Mouse (Mus musculus) MEL (cell line): ENCODE results near the gene Cfap157. TPM values are rescaled to one million over a fixed set of nuclear protein-coding genes. Genes with fewer than 3 reads are reported as not detected.

Source experiments
- DNase-seq: peaks from one replicate; pipeline ENCODE4 v3.0.0; 2011; ENCODE audit warnings: low read depth, low spot score
- H3K27ac ChIP-seq: 2 replicates; pipeline ENCODE4 v1.5.1; 2012; ENCODE audit warnings: low read depth, mild to moderate bottlenecking, control low read depth, low read length, moderate library complexity; ENCODE audit not compliant: control insufficient read depth
- H3K27me3 ChIP-seq, 2 experiments: fragments of 150-350 bp in 1 of 2; sonication (generic) in 1 of 2; 2 replicates each; pipeline ENCODE4 v1.6.1; 2012; ENCODE audit warnings: low read length in 2 of 2, mild to moderate bottlenecking in 2 of 2, improper control_type of control experiment in 1 of 2, moderate library complexity in 1 of 2; ENCODE audit not compliant: insufficient read depth in 2 of 2, control insufficient read depth in 1 of 2
- H3K36me3 ChIP-seq, 2 experiments: 2 replicates each; pipeline ENCODE4 v1.6.1; 2012 to 2014; ENCODE audit warnings: low read length in 2 of 2, improper control_type of control experiment in 1 of 2, inconsistent platforms in 1 of 2, mild to moderate bottlenecking in 1 of 2; ENCODE audit not compliant: insufficient read depth in 2 of 2, control insufficient read depth in 1 of 2
- H3K4me1 ChIP-seq, 2 experiments: fragments of 150-350 bp in 1 of 2; sonication (generic) in 1 of 2; 2 replicates each; pipeline ENCODE4 v1.6.1; 2012; ENCODE audit warnings: low read length in 2 of 2, improper control_type of control experiment in 1 of 2, mild to moderate bottlenecking in 1 of 2; ENCODE audit not compliant: insufficient read depth in 2 of 2, control insufficient read depth in 1 of 2
- H3K4me3 ChIP-seq, 2 experiments: fragments of 150-350 bp in 1 of 2; sonication (generic) in 1 of 2; 2 replicates each; pipeline ENCODE4 v1.5.1; 2012; ENCODE audit warnings: low read depth in 2 of 2, low read length in 2 of 2, mild to moderate bottlenecking in 2 of 2, moderate library complexity in 2 of 2, control low read depth in 1 of 2, improper control_type of control experiment in 1 of 2; ENCODE audit not compliant: control insufficient read depth in 1 of 2, insufficient read depth in 1 of 2
- H3K79me2 ChIP-seq: 2 replicates; pipeline ENCODE4 v1.6.1; 2012; ENCODE audit warnings: mild to moderate bottlenecking, low read length, moderate library complexity; ENCODE audit not compliant: control insufficient read depth, poor library complexity, insufficient read depth
- H3K9ac ChIP-seq: 2 replicates; pipeline ENCODE4 v1.6.1; 2012; ENCODE audit warnings: low read depth, mild to moderate bottlenecking, control low read depth, low read length, moderate library complexity; ENCODE audit not compliant: control insufficient read depth, poor library complexity, severe bottlenecking
- H3K9me3 ChIP-seq: fragments of 150-350 bp; sonication (generic); replicated peaks from 2 replicates; pipeline ENCODE4 v1.6.1; 2012; ENCODE audit warnings: mild to moderate bottlenecking, low read length, improper control_type of control experiment, moderate library complexity; ENCODE audit not compliant: insufficient read depth
- BHLHE40 ChIP-seq: IDR thresholded peaks from 2 replicates; pipeline ENCODE4 v1.6.1; 2012; ENCODE audit warnings: low read depth, mild to moderate bottlenecking, inconsistent platforms, low read length, improper control_type of control experiment, borderline replicate concordance
- CHD1 ChIP-seq: IDR thresholded peaks from 2 replicates; pipeline ENCODE4 v1.6.1; 2012; ENCODE audit warnings: low read depth, mild to moderate bottlenecking, inconsistent platforms, low read length, improper control_type of control experiment
- CHD2 ChIP-seq: IDR thresholded peaks from 2 replicates; pipeline ENCODE4 v1.6.1; 2011; ENCODE audit warnings: low read length, improper control_type of control experiment
- E2F4 ChIP-seq: IDR thresholded peaks from 2 replicates; pipeline ENCODE4 v1.6.1; 2011; ENCODE audit warnings: low read depth, low read length, improper control_type of control experiment, borderline replicate concordance
- EP300 ChIP-seq, 2 experiments: IDR thresholded peaks; 2 replicates each; pipeline ENCODE4 v1.6.1; 2011; ENCODE audit warnings: improper control_type of control experiment in 2 of 2, low read length in 2 of 2, low read depth in 1 of 2, mild to moderate bottlenecking in 1 of 2
- ETS1 ChIP-seq: IDR thresholded peaks from 2 replicates; pipeline ENCODE4 v1.6.1; 2012; ENCODE audit warnings: low read depth, mild to moderate bottlenecking, inconsistent platforms, low read length, improper control_type of control experiment, moderate library complexity
- GABPA ChIP-seq: IDR thresholded peaks from 2 replicates; pipeline ENCODE4 v1.6.1; 2012; ENCODE audit warnings: low read depth, mild to moderate bottlenecking, inconsistent platforms, low read length, improper control_type of control experiment, moderate library complexity
- GATA1 ChIP-seq: IDR thresholded peaks from 2 replicates; pipeline ENCODE4 v1.6.1; 2011; ENCODE audit warnings: low read depth, low read length, improper control_type of control experiment
- KAT2A ChIP-seq: conservative IDR thresholded peaks from 2 replicates; pipeline ENCODE4 v1.6.1; 2012; ENCODE audit warnings: low read depth, low read length, improper control_type of control experiment, inconsistent platforms
- MAFK ChIP-seq: IDR thresholded peaks from 2 replicates; pipeline ENCODE4 v1.6.1; 2011; ENCODE audit warnings: low read depth, mild to moderate bottlenecking, low read length, improper control_type of control experiment, borderline replicate concordance
- MAZ ChIP-seq: IDR thresholded peaks from 2 replicates; pipeline ENCODE4 v1.6.1; 2012; ENCODE audit warnings: low read depth, mild to moderate bottlenecking, inconsistent platforms, low read length, improper control_type of control experiment
- MEF2A ChIP-seq: IDR thresholded peaks from 2 replicates; pipeline ENCODE4 v1.6.1; 2014; ENCODE audit warnings: low read depth, mild to moderate bottlenecking, inconsistent platforms, low read length, improper control_type of control experiment; ENCODE audit not compliant: poor library complexity, insufficient replicate concordance, severe bottlenecking; ENCODE audit errors: extremely low read depth
- POLR2AphosphoS2 ChIP-seq: IDR thresholded peaks from 2 replicates; pipeline ENCODE4 v1.6.1; 2011; ENCODE audit warnings: low read length, improper control_type of control experiment
- RAD21 ChIP-seq: IDR thresholded peaks from 2 replicates; pipeline ENCODE4 v1.6.1; 2011; ENCODE audit warnings: mild to moderate bottlenecking, low read depth, low read length, improper control_type of control experiment
- RCOR1 ChIP-seq: IDR thresholded peaks from 2 replicates; pipeline ENCODE4 v1.6.1; 2012; ENCODE audit warnings: low read depth, mild to moderate bottlenecking, inconsistent platforms, low read length, improper control_type of control experiment
- TAL1 ChIP-seq: IDR thresholded peaks from 2 replicates; pipeline ENCODE4 v1.6.1; 2012; ENCODE audit warnings: mild to moderate bottlenecking, inconsistent platforms, low read length, moderate library complexity, mixed read lengths
- TBP ChIP-seq: IDR thresholded peaks from 2 replicates; pipeline ENCODE4 v1.8.0; 2011; ENCODE audit warnings: low read depth, low read length, improper control_type of control experiment
- TCF12 ChIP-seq: IDR thresholded peaks from 2 replicates; pipeline ENCODE4 v1.6.1; 2014; ENCODE audit warnings: low read depth, mild to moderate bottlenecking, inconsistent platforms, low read length, improper control_type of control experiment, moderate library complexity
- UBTF ChIP-seq: IDR thresholded peaks from 2 replicates; pipeline ENCODE4 v1.6.1; 2012; ENCODE audit warnings: low read depth, mild to moderate bottlenecking, inconsistent platforms, low read length, improper control_type of control experiment, moderate library complexity, borderline replicate concordance; ENCODE audit not compliant: insufficient read depth
- ZC3H11A ChIP-seq: IDR thresholded peaks from 2 replicates; pipeline ENCODE4 v1.6.1; 2012; ENCODE audit warnings: low read depth, mild to moderate bottlenecking, inconsistent platforms, low read length, improper control_type of control experiment
- ZMIZ1 ChIP-seq: IDR thresholded peaks from 2 replicates; pipeline ENCODE4 v1.6.1; 2012; ENCODE audit warnings: low read depth, mild to moderate bottlenecking, inconsistent platforms, low read length, improper control_type of control experiment, moderate library complexity
- ZNF384 ChIP-seq: IDR thresholded peaks from 2 replicates; pipeline ENCODE4 v1.6.1; 2012; ENCODE audit warnings: low read depth, mild to moderate bottlenecking, inconsistent platforms, low read length, improper control_type of control experiment
- polyA plus RNA-seq, 2 experiments: library from polyadenylated mRNA; stranded (reverse) in 1 of 2; unstranded in 1 of 2; fragments of >175 nt in 1 of 2; fragments of >200 nt in 1 of 2; gene quantifications; 2 replicates each; pipeline versions ENCODE4 v1.2.1 to v1.2.4; 2012; ENCODE audit warnings: low replicate concordance in 2 of 2, low read depth in 1 of 2; ENCODE audit not compliant: insufficient read length in 2 of 2, insufficient read depth in 1 of 2, missing spikeins in 1 of 2
- total RNA-seq: library from RNA; depleted of rRNA; stranded (reverse); fragments of 300-350 nt; gene quantifications from 2 replicates; pipeline ENCODE4 v1.2.3, GENCODE M21; 2012

Cfap157 gene
- total and polyA plus RNA-seq, 3 experiments, result 0.12 to 2.3 TPM; not detected in 1

DNA sequence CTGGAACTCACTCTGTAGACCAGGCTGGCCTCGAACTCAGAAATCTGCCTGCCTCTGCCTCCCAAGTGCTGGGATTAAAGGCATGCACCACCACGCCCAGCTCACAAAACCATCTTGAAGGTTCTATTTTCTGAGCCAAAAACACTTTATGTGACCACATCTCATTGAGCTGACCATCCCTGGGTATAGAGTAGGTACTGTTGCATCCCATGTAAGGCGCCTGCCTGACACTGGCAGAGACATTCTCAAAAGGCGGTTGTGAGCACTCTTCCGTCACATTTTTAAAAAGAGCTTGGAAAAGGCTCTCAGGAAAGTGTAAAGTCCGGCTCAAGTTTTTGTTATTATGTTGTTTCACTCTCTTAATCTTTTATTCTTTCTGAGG lies 27.6 kb downstream of the Cfap157 start:
- H3K79me2 ChIP-seq, result peaks cover 2% of the 10 kb centered on the region; the same call in 1 of the 2 replicates
- DNase-seq, result no peak
- peaks cover 0 to 4% of the 10 kb centered on the region in 2 experiments; a peak in 2 of 4 replicates for H3K36me3 ChIP-seq
- TF ChIP-seq UBTF (no peak), GATA1 (no peak), KAT2A (no peak), GABPA (no peak), RAD21 (no peak), MEF2A (no peak), MAFK (no peak), POLR2AphosphoS2 (no peak), TAL1 (no peak), BHLHE40 (no peak), ZMIZ1 (no peak), EP300 (IDR thresholded peaks at IDR 0.05; ENCODE audit: low read depth in 1 of 2, low read length in 2 of 2) (no peak), CHD1 (no peak), ZNF384 (no peak), RCOR1 (no peak), MAZ (no peak), TCF12 (no peak), ZC3H11A (no peak)
- TF ChIP-seq, all 39 proteins: peak for 0
- Histone ChIP-seq H3K27me3 (no peaks in the 10 kb centered on the region), H3K9me3 (no peaks in the 10 kb centered on the region), H3K9ac (no peak overlapping the region), H3K4me1 (no peaks in the 10 kb centered on the region; a peak in 1 of 4 replicates), H3K4me3 (no peak overlapping the region), H3K27ac (no peak overlapping the region)

DNA sequence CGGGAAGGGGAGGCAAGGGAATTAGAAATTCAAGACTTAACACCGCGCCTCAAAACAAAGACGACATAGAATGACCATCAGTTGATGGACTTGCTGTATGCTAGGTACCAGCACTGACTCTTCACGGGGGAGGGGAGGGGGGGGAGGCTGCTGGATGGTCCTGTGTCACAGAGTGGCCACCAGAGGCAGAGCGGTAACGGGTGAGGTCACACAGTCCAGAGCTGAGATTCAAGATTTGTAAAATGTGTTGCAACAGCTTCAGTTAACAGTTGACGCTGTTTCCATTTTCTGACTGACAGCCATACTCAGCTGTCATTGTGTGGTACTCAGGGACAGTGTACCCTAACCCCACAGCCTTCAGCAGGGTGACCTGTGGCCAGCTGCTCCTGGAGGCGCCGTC lies 32.0 kb downstream of the Cfap157 start:
- TF ChIP-seq ETS1 (no peak), UBTF (no peak), KAT2A (no peak), CHD1 (no peak), CHD2 (no peak), MAFK (no peak), RCOR1 (no peak), TBP (no peak), E2F4 (no peak)
- TF ChIP-seq, all 39 proteins: peak for 0
- Histone ChIP-seq H3K27ac (no peak overlapping the region), H3K27me3 (no peaks in the 10 kb centered on the region), H3K4me3 (no peak overlapping the region), H3K36me3 (peaks cover 0 to 2% of the 10 kb centered on the region in 2 experiments; a peak in 1 of 4 replicates), H3K79me2 (no peaks in the 10 kb centered on the region; the same call in 1 of the 2 replicates), H3K9ac (no peak overlapping the region), H3K4me1 (no peaks in the 10 kb centered on the region), H3K9me3 (no peaks in the 10 kb centered on the region)
- DNase-seq, result no peak
